Mouse (Mus musculus) testis, adult 2 months (tissue): ENCODE measurements around the gene Dst.

Source experiments
- CTCF ChIP-seq: fragments of 200-500 bp; IDR thresholded peaks from 2 replicates; pipeline ENCODE4 v1.5.1; 2012; ENCODE audit warnings: low read depth, mild to moderate bottlenecking, inconsistent platforms, low read length, moderate library complexity; ENCODE audit not compliant: control insufficient read depth, insufficient read depth, insufficient replicate concordance
- POLR2A ChIP-seq: fragments of 200-500 bp; IDR thresholded peaks from 2 replicates; pipeline ENCODE4 v1.6.1; 2012; ENCODE audit warnings: low read depth, mild to moderate bottlenecking, inconsistent platforms, low read length, moderate library complexity; ENCODE audit not compliant: control insufficient read depth

DNA sequence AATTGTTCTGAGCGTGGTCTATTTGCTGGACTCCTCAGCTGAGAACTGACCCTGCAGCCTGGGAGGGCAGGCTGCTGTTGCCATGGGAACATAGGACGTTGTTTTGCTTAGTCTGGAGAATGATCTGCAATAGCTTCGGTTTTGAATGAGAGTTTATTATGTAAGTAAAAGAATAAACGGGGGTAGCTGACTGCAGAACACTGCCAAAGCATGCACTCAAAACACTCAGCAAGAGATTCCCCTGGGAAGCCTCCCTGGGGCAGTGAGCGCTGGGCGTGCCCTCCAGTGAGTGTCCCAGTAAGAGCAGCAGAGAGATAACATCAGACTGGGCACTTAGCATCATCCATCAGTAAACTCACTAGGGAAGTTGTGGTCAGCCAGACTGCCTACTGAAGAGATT lies 152.4 kb downstream of the Dst start:
- TF ChIP-seq CTCF (no peak), POLR2A (no peak)
